Mouse (Mus musculus) heart, postnatal 0 days (tissue): ENCODE results near the gene Dyrk3. TPM values are rescaled to one million over a fixed set of nuclear protein-coding genes. Genes with fewer than 3 reads are reported as not detected.

Experiments used
- ATAC-seq: fragments of 200-750 bp; cut with Nextera tagmentation; 2 replicates; pipeline ENCODE4 v1.8.0; 2017; ENCODE audit warnings: low read depth, moderate number of reproducible peaks, moderate library complexity; ENCODE audit not compliant: insufficient read depth
- DNase-seq: peaks from one replicate; pipeline ENCODE4 v3.0.0-alpha.2; 2016; ENCODE audit warnings: low spot score
- H3K27ac ChIP-seq: fragments of 300-500 bp; sonication (generic); 2 replicates; pipeline ENCODE4 v1.5.1; 2014; ENCODE audit warnings: low read depth, mild to moderate bottlenecking
- H3K27me3 ChIP-seq: fragments of 300-500 bp; sonication (generic); 2 replicates; pipeline ENCODE4 v1.6.1; 2014; ENCODE audit warnings: low read length, mixed read lengths; ENCODE audit not compliant: control insufficient read depth, insufficient read depth
- H3K36me3 ChIP-seq: fragments of 300-500 bp; sonication (generic); replicated peaks from 2 replicates; pipeline ENCODE4 v1.6.1; 2014; ENCODE audit warnings: low read length, mixed read lengths; ENCODE audit not compliant: control insufficient read depth, insufficient read depth
- H3K4me1 ChIP-seq: fragments of 300-500 bp; sonication (generic); 2 replicates; pipeline ENCODE4 v1.6.1; 2014; ENCODE audit warnings: antibody characterized with exemption; ENCODE audit not compliant: control insufficient read depth, insufficient read depth
- H3K4me2 ChIP-seq: fragments of 300-500 bp; sonication (generic); 2 replicates; pipeline ENCODE4 v1.6.1; 2014; ENCODE audit warnings: low read depth, mild to moderate bottlenecking, low read length, moderate library complexity
- H3K4me3 ChIP-seq: fragments of 300-500 bp; sonication (generic); 2 replicates; pipeline ENCODE4 v1.5.1; 2014; ENCODE audit warnings: low read depth, low read length
- H3K9ac ChIP-seq: fragments of 300-500 bp; sonication (generic); replicated peaks from 2 replicates; pipeline ENCODE4 v1.6.1; 2014; ENCODE audit warnings: low read depth, low read length, mixed read lengths
- H3K9me3 ChIP-seq: fragments of 300-500 bp; sonication (generic); replicated peaks from 2 replicates; pipeline ENCODE4 v1.6.1; 2016; ENCODE audit warnings: low read length; ENCODE audit not compliant: control insufficient read depth
- CTCF ChIP-seq: IDR thresholded peaks from 2 replicates; pipeline ENCODE4 v1.5.1; 2016; ENCODE audit warnings: antibody characterized with exemption, control low read depth, low read depth
- EP300 ChIP-seq: IDR thresholded peaks from 2 replicates; pipeline ENCODE4 v1.6.1; 2016; ENCODE audit warnings: antibody characterized with exemption, low read depth
- WGBS: fragments of 180-500 bp; shearing (Covaris S2); extraction: QIAGEN DNeasy Blood & Tissue Kit; methylation state at CpG from one replicate; pipeline ENCODE4 v1.1.7; 2014; 5-methylcytosine and 5-hydroxymethylcytosine counted together
- polyA plus RNA-seq: library from polyadenylated mRNA; unstranded; fragments of >200 nt; fragmentation: Nextera tagmentation; extraction: Ambion mirVana; gene quantifications from 2 replicates; pipeline ENCODE4 v1.2.1, GENCODE M21; 2015
- total RNA-seq: library from RNA; depleted of rRNA; stranded (reverse); fragments of >200 nt; gene quantifications from 2 replicates; pipeline ENCODE4 v1.2.3, GENCODE M21; 2014; ENCODE audit warnings: low replicate concordance

Gene Dyrk3
- total and polyA plus RNA-seq, 2 experiments from 2014 or later, result 0.86 to 1.4 TPM

GRCm38 (mm10) chr1:131118530-131118929, 19.6 kb downstream of the Dyrk3 start:
- Histone ChIP-seq H3K27ac (no peak overlapping the region), H3K9me3 (no peaks in the 10 kb centered on the region), H3K9ac (no peak overlapping the region), H3K4me1 (peaks cover 9% of the 10 kb centered on the region; the same call in 1 of the 2 replicates), H3K4me2 (no peak overlapping the region), H3K4me3 (no peak overlapping the region), H3K27me3 (no peaks in the 10 kb centered on the region), H3K36me3 (no peaks in the 10 kb centered on the region)
- 34% methylated on average over 10 of the region's 10 CpGs for WGBS
- no peak for ATAC-seq
- DNase-seq, result no peak
- TF ChIP-seq CTCF (no peak), EP300 (no peak)

DNA sequence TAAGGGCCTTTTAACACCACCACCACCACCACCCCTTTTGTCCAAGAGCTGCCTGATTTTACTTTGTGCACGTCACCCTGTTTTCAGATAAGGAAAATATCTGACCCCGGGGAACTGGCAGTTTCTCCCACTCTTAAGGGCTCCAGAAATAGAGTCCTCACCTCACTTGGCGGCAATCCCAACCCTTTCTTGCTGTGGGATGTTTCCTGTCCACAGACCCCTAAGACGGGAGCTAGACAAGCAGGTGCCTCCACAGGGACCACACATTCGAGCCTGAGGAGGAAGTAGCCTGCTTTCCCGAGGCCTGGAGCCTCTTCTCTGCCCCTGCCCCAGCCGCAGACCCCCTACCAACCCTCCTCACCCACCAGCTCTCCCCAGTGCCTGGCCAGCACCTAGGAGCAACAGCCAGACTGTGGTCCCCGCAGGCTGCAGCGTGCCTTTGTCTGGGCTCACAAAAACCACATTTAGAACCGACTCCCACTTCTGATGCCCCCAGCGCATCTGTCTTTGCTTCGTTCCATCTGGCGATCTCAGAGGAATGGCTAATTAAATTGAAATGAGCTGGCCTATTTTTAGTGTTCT, 21.6 kb downstream of the Dyrk3 start:
- H3K9ac ChIP-seq, result peak overlapping the region; percentile 51
- ATAC-seq, result peak; percentile 87
- 18% methylated on average over 13 of the region's 13 CpGs for WGBS

DNA sequence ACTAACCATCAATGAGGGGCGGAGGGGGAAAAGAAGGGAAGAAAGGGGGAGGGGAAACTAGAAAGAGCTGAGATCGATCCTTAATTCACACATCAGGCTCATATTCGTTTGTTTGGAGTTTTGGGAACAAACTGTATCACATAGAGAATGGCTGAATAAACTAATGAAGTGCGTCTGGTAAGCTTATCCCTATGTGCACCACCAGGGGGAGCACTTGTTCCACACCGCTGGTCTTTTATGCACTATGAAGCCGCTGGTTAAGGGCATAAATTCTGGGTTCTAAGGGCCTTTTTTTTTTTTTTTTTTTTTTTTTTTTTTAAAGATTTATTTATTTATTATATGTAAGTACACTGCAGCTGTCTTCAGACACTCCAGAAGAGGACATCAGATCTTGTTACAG, 22.2 kb downstream of the Dyrk3 start:
- ATAC-seq (peak; percentile 28; the same call in 1 of the 2 replicates), DNase-seq (peak; percentile 59)
- Histone ChIP-seq H3K27me3 (no peaks in the 10 kb centered on the region), H3K9me3 (no peaks in the 10 kb centered on the region), H3K4me3 (no peak overlapping the region), H3K9ac (no peak overlapping the region), H3K27ac (no peak overlapping the region), H3K36me3 (no peaks in the 10 kb centered on the region), H3K4me2 (no peak overlapping the region), H3K4me1 (peaks cover 32% of the 10 kb centered on the region)
- TF ChIP-seq EP300, result no peak; the same call in 1 of the 2 replicates
- TF ChIP-seq CTCF, result peak; percentile 78
- 15% methylated on average over 6 of the region's 6 CpGs for WGBS

More for the DNA sequence above, 21.6 kb downstream of the Dyrk3 start:
- peaks cover 26% of the 10 kb centered on the region; the same call in 1 of the 2 replicates for H3K4me1 ChIP-seq
- H3K4me3 ChIP-seq, result no peak overlapping the region
- TF ChIP-seq CTCF (no peak), EP300 (peak; percentile 68)
- DNase-seq, result peak; percentile 91
- no peaks in the 10 kb centered on the region for H3K36me3 ChIP-seq
- peak overlapping the region; percentile 39 for H3K4me2 ChIP-seq
- H3K27ac ChIP-seq, result peak overlapping the region; percentile 95
- H3K27me3 ChIP-seq, result no peaks in the 10 kb centered on the region
- H3K9me3 ChIP-seq, result no peaks in the 10 kb centered on the region

DNA sequence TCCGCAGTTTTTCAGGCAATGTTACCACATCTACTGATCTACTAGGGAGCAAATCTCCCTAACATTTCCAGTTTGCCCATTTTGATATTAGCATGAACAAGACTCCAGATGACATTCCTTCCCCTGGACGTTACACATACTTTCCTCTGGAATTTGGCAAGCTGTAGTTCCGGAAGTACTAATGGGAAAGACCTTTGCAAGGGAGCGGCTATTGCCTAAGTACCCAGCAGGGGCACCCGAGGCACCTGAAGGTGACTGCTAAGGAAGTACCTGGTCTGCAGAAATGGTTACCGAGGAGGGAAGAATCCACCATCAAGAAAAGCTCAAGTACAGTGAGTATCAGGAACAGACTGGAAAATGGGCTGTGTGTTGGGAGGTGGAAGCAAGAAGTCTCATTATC, 25.6 kb downstream of the Dyrk3 start:
- 9% methylated on average over 6 of the region's 6 CpGs for WGBS
- Histone ChIP-seq H3K27ac (peak overlapping the region; percentile 84), H3K36me3 (no peaks in the 10 kb centered on the region), H3K9ac (no peak overlapping the region), H3K9me3 (no peaks in the 10 kb centered on the region), H3K4me2 (peak overlapping the region; percentile 48), H3K27me3 (no peaks in the 10 kb centered on the region), H3K4me3 (peak overlapping the region; percentile 10; the same call in 1 of the 2 replicates), H3K4me1 (peaks cover 47% of the 10 kb centered on the region)
- ATAC-seq, result peak; percentile 40; the same call in 1 of the 2 replicates
- TF ChIP-seq EP300, result no peak
- peak; percentile 23; the same call in 1 of the 2 replicates for TF ChIP-seq CTCF
- DNase-seq, result peak; percentile 94

GRCm38 (mm10) chr1:131110525-131111106, 27.5 kb downstream of the Dyrk3 start:
- Histone ChIP-seq H3K27ac (peak overlapping the region; percentile 76), H3K4me3 (no peak overlapping the region), H3K4me1 (peaks cover 47% of the 10 kb centered on the region), H3K4me2 (0 out of 2 replicates have a peak overlapping the region, but pooled peaks have one; percentile 31), H3K36me3 (no peaks in the 10 kb centered on the region), H3K9me3 (no peaks in the 10 kb centered on the region), H3K27me3 (no peaks in the 10 kb centered on the region), H3K9ac (no peak overlapping the region)
- no peak for DNase-seq
- 28% methylated on average over 12 of the region's 12 CpGs for WGBS
- no peak for ATAC-seq
- TF ChIP-seq EP300 (no peak), CTCF (no peak)
